Mouse (Mus musculus): ENCODE measurements at regions not wholly inside any gene's neighbourhood (a gene's known extent, or its start where the extent isn't known, plus 50 kb on each side); places are given as distances from the start of the nearest gene placed in this dataset.
"Not testable (repeated sequence)": the region's sequence is repeated elsewhere in the genome, so short reads cannot be mapped to it uniquely, and the experiment has no call there.

DNA sequence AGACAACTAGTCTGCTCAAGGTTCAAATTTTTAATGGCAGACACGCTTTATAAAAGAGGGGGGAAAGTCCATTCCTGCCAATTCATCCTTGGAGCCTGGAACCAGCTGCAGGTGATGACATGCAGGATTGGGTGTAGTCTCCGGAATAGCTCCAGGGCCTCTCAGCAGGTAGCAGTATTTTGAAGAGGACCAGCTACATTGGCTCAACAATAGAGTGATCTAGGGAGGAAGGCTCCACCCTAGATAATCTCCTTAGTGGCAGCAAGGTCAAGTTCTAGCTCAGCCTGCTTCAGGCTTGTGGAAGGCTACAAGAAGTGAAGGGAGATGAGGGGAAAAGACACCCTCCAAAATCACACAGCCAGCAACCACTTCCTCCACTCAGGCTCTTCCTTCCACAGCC, 1405.1 kb downstream of the 4930444P10Rik start:
- not testable (repeated sequence) for DNase-seq (ENCODE audit: low spot score in 2 of 2)

DNA sequence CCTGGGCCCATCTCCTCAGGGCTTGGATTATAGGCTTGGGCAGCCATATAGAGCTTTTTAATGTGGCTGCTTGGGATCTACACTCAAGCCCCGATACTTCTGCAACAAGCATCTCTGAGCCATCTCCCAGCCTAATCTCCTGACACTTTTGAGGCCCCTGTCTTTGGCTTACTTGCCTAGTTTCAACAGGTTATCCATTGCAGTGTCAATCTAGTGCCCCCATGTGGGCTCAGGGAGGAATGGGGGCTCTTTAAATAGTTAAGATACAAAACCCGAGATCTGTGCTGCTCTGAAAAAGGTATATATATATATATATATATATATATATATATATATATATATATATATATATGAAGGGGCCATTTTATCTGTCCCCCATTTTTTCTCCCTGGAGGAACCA, 1407.0 kb downstream of the 4930444P10Rik start:
- DNase-seq (ENCODE audit: low spot score in 2 of 2), result peak in 1 of 2 experiments; percentile 13

GRCm38 (mm10) chr1:14680443-14680842, 1412.7 kb downstream of the 4930444P10Rik start:
- DNase-seq (ENCODE audit: low spot score in 2 of 2), result no peak

- DNase-seq (ENCODE audit: low spot score in 2 of 2), result no peak
Measured at GRCm38 (mm10) chr1:14672393-14672999, 1420.6 kb downstream of the 4930444P10Rik start.

DNA sequence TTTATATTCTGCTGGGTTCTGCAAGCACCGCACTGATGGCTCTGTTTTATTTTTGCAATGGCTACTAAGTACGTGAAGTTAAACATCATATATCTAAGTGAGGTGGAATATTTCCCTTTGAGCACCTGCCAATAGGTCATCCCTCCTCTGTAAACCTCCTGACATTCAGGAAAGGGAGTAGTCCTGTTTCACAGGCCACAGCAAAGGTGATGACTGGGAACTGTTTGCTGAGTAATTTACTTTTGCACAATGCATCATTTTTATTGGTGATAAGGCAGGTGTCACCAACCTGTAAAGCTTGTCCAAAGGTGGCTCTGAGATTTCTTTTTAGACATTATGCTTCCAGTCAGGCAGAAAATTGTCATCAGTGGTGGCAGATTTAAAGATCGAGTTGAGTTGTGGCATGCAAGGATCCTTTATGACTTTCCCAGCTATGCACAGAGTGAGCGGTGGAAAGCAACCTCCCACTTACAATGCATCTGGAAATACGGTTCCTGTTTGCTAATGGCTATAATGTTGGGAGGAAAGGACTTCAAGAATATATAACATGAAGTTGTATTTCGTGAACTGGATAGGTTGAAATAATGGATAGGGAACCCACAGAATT, 1430.3 kb downstream of the 4930444P10Rik start:
- no peak for DNase-seq (ENCODE audit: low spot score in 2 of 2)

DNA sequence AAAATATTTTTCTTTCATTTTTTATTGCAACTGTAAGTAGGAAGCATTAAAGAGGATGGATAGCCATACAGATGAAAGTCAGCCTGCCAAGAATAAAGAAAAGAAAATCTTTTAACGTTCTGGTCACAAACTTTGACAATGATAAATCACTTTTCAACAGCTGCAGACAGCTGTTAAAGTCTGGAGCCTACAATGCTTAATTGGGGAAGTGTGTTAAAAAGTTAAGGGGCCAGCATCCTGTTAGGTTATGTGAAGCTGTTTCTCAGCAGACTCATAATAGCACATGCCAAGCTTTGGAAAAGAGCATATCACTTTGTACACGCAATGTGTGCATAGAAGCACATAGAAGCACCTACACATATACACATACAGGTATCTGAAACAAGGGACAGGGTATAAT, 1431.3 kb downstream of the 4930444P10Rik start:
- DNase-seq (ENCODE audit: low spot score in 2 of 2), result no peak

DNA sequence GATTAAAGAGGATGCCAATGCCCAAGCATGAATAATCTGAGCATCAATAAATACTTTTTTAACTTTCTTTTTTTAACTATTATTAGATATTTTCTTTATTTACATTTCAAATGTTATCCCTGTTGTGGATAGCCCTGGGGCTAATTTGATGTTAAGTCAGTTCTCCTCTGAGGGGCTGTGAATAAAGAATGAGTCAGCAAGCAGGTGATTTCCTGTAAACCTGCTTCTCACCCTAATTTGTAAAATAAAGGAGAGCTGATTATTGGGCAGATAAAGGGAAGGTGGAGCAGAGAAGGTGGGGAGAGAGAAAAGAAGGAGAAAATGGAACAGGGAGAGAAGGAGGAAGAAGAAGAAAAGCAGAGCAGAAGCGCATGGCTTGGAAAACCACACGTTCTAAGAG, 1442.8 kb downstream of the 4930444P10Rik start:
- DNase-seq (ENCODE audit: low spot score in 2 of 2), result no peak

DNA sequence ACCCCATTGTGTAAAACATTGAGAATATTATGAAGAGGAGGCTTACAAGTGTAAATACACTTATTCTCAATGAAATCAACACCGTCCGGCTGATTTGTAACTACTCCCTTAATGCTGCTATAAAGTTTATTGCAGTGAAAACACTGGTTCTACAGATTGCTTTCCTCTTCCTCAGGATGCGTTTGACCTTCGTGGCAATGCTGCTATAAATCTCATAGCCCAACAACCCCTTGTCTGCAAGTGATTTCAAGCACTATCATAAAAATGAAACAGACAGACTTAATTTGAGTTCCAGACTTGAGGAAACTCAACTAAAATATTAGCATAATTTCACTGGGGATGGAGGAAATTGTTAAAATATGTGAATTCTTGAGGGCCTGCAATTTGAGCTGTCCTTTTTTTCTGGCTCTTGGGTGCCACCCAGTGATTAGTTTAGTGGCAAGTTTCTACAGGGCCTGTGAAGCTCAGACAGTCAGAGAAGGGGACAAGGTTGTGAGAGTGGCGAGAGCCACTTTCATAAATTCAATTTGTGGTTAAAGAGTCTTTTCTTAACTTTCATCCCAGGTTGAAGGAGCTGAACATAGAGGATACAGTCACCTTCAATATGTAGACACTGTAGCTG, 1457.4 kb downstream of the 4930444P10Rik start:
- peak in 1 of 2 experiments; percentile 14 for DNase-seq (ENCODE audit: low spot score in 2 of 2)

GRCm38 (mm10) chr1:14631994-14632393, 1461.1 kb downstream of the 4930444P10Rik start:
- no peak for DNase-seq (ENCODE audit: low spot score in 2 of 2)

- DNase-seq (ENCODE audit: low spot score in 2 of 2), result no peak
Measured at GRCm38 (mm10) chr1:14627204-14627603, 1465.9 kb downstream of the 4930444P10Rik start.

DNA sequence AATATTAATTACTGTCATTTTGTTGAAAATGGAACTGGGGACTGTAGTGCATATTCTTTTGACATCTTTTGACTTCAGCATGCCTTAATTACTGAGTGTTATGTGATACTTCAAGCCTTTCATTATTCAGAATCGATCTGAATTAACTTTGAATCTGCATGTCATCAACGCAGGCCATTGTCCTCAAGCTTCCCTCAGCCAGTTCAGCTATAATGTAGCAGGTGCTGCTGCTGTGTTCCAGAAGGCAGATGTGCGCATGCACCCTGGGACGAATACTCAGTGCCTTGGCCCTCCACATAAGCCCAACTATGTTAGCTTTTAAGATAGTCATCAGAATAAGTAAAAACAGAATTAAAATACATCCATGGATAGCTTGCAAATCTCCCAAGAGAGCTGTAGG, 1466.4 kb downstream of the 4930444P10Rik start:
- no peak for DNase-seq (ENCODE audit: low spot score in 2 of 2)

DNA sequence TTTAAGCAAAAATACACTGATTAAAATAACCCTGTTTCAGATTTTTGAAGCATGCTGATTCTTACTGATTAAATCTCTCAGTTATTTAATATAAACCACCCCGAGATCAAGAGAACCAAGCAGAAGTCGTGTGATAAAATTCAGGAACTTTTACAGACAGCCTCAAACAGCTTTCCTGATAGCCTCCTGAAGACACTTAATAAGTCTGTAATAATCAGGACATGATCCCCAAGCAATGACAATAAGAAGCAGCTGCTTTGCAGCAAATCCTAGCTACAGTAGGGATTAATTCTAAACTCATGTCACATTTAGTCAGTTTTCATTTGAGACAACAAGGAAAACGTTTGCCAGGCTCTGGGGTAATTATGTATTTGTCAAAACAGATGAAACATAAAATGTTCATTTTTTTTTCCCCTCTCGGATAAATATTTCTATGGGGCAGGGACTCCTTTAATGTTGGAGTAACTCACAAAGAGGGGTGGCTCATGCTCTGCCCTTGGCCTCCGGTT, 1472.1 kb downstream of the 4930444P10Rik start:
- no peak for DNase-seq (ENCODE audit: low spot score in 2 of 2)

DNA sequence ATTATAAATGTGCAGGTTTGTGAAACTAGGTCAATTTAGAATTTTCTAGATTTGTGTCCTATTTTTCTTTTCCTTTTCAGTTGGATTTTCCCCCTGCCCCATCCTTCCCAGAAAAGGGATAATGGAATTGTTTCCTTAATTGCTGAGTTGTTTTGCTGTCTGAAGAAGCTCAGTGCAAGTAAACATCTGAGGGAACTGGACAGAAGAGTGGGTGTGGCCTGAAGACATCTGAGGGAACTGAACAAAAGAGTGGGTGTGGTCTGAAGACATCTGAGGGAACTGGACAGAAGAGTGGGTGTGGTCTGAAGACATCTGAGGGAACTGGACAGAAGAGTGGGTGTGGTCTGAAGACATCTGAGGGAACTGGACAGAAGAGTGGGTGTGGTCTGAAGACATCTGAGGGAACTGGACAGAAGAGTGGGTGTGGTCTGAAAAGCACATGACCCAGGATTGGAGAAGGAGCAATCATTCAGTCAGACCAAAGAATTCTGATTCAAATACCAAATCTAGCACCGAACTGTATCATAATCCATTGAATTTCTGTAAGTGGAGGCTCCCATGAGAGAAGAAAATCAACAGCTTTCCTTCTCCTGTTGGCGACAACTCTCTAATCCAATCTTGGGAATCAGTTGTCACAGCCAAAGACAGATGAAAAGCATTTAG, 1479.8 kb downstream of the 4930444P10Rik start:
- DNase-seq (ENCODE audit: low spot score in 2 of 2), result no peak

DNA sequence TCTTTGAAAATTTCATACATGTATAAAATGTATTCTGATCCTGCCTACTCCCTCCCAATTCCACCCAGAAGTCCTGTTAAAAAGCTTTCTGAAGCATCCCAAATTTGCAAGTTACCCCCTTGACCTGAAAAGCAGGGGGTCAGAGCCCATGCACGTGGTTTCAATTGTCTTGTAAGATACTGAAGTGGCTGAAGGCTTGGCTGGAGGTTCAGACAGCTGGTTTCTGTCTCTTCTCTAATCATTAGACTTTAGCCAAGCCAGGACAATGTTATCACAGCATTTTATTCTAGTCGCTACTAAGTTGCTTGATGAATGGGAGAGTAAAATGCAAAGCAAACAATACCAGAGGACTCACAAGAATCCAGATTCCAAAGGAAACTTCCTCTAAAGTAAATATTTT, 1484.1 kb downstream of the 4930444P10Rik start:
- DNase-seq (ENCODE audit: low spot score in 2 of 2), result no peak

- no peak for DNase-seq (ENCODE audit: low spot score in 2 of 2)
Measured at GRCm38 (mm10) chr1:14595961-14596360, 1497.2 kb downstream of the 4930444P10Rik start.

- no peak for DNase-seq (ENCODE audit: low spot score in 2 of 2)
Measured at GRCm38 (mm10) chr1:14589905-14590304, 1503.2 kb downstream of the 4930444P10Rik start.

- no peak for DNase-seq (ENCODE audit: low spot score in 2 of 2)
Measured at GRCm38 (mm10) chr1:14579376-14579775, 1513.7 kb downstream of the 4930444P10Rik start.

DNA sequence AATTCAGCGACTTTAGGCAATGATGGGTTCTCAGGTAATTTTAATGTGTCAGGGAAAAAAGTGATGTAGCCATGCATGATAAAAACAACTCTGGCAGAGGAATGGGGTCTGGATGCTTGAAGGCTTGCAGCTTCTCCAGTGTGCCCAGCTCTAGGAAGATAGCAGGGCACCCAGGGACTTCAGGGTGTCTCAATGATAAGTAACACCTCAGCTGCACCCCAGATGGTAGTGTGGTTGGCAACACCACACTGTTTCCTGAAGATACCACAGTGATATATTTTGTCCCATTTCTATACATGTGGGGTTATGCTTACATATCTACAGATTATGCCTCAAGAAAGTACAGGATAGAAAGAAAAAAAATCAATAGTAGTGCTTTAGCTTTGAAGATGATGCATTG, 1516.9 kb downstream of the 4930444P10Rik start:
- no peak for DNase-seq (ENCODE audit: low spot score in 2 of 2)

GRCm38 (mm10) chr1:14570562-14570981, 1522.6 kb downstream of the 4930444P10Rik start:
- DNase-seq (ENCODE audit: low spot score in 2 of 2), result no peak

- DNase-seq (ENCODE audit: low spot score in 2 of 2), result no peak
Measured at GRCm38 (mm10) chr1:14570113-14570512, 1523.0 kb downstream of the 4930444P10Rik start.

DNA sequence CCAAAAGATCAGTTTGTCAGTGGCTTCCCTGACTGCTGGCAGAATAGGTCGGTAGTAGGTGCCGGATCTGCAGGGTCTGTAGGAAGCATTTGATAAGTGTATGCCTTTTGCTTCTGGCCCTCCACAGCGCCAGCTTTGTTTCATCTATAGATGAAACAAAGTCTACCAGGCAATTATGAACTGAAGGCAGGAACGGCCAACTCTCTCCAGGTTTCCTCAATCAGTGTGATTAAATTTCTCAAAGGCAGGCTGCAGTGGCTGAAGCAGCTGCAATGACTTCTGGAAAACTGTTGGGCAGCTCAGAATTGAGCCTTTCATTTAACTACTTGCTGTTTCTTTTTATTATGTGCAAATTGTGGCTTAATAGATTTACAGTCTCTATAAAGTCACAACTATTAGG, 1526.1 kb downstream of the 4930444P10Rik start:
- DNase-seq (ENCODE audit: low spot score in 2 of 2), result no peak

- no peak for DNase-seq (ENCODE audit: low spot score in 2 of 2)
Measured at GRCm38 (mm10) chr1:14566386-14566785, 1526.7 kb downstream of the 4930444P10Rik start.

Data from spleen, postnatal 10 days (tissue).